Mouse (Mus musculus) ES-E14 (cell line): ENCODE measurements around the gene Itpr1. TPM values are rescaled to one million over a fixed set of nuclear protein-coding genes. Genes with fewer than 3 reads are reported as not detected.

Experiments used
- DNase-seq: peaks from one replicate; pipeline ENCODE4 v3.0.0-alpha.2; 2013; ENCODE audit warnings: low read depth, low spot score
- H3K27ac ChIP-seq: 2 replicates; pipeline ENCODE4 v1.5.1; 2012; ENCODE audit warnings: low read depth, mild to moderate bottlenecking, low read length, moderate library complexity, mixed read lengths; ENCODE audit not compliant: poor library complexity, insufficient read depth, severe bottlenecking
- H3K36me3 ChIP-seq: 2 replicates; pipeline ENCODE4 v1.6.1; 2012; ENCODE audit warnings: mild to moderate bottlenecking, low read length, moderate library complexity, mixed read lengths; ENCODE audit not compliant: control insufficient read depth, poor library complexity, insufficient read depth, severe bottlenecking
- H3K4me1 ChIP-seq, 2 experiments: fragments of 150-350 bp in 1 of 2; sonication (generic) in 1 of 2; 2 replicates each; pipeline ENCODE4 v1.6.1; 2012; ENCODE audit warnings: low read length in 2 of 2, mild to moderate bottlenecking in 1 of 2, mixed read lengths in 1 of 2; ENCODE audit not compliant: control insufficient read depth in 2 of 2, insufficient read depth in 2 of 2, poor library complexity in 1 of 2
- H3K4me3 ChIP-seq, 2 experiments: fragments of 150-350 bp in 1 of 2; sonication (generic) in 1 of 2; 2 replicates each; pipeline ENCODE4 v1.5.1; 2012; ENCODE audit warnings: low read length in 2 of 2, low read depth in 1 of 2, mild to moderate bottlenecking in 1 of 2, mixed read lengths in 1 of 2; ENCODE audit not compliant: insufficient read depth in 1 of 2, poor library complexity in 1 of 2, severe bottlenecking in 1 of 2
- H3K9ac ChIP-seq: 2 replicates; pipeline ENCODE4 v1.6.1; 2012; ENCODE audit warnings: low read depth, mild to moderate bottlenecking, low read length, mixed read lengths; ENCODE audit not compliant: poor library complexity, insufficient read depth, severe bottlenecking
- H3K9me3 ChIP-seq: fragments of 150-350 bp; sonication (generic); 2 replicates; pipeline ENCODE4 v1.6.1; 2012; ENCODE audit warnings: low read depth, mild to moderate bottlenecking, low read length; ENCODE audit not compliant: control insufficient read depth, insufficient read depth
- CHD2 ChIP-seq: IDR thresholded peaks from 2 replicates; pipeline ENCODE4 v1.6.1; 2014; ENCODE audit warnings: mild to moderate bottlenecking, low read depth, low read length, inconsistent platforms
- HCFC1 ChIP-seq: IDR thresholded peaks from 2 replicates; pipeline ENCODE4 v1.6.1; 2012; ENCODE audit warnings: low read length, inconsistent platforms, borderline replicate concordance; ENCODE audit not compliant: insufficient read depth
- MAFK ChIP-seq: IDR thresholded peaks from 2 replicates; pipeline ENCODE4 v1.6.1; 2014; ENCODE audit warnings: mild to moderate bottlenecking, low read depth, low read length, inconsistent platforms; ENCODE audit not compliant: insufficient read depth
- ZC3H11A ChIP-seq: IDR thresholded peaks from 2 replicates; pipeline ENCODE4 v1.6.1; 2012; ENCODE audit warnings: low read depth, mild to moderate bottlenecking, inconsistent platforms, low read length, borderline replicate concordance
- ZNF384 ChIP-seq: IDR thresholded peaks from 2 replicates; pipeline ENCODE4 v1.6.1; 2012; ENCODE audit warnings: low read depth, low read length, inconsistent platforms
- in situ Hi-C, 2 experiments: fragments of 600-800 bp; cut with MboI; formaldehyde crosslinking; loops; one replicate each; pipeline ENCODE4 v1.15.1; 2025; ENCODE audit warnings: low sequenced_read_pairs in 2 of 2, inconsistent platforms in 1 of 2; ENCODE audit not compliant: unreplicated experiment in 2 of 2
- total RNA-seq: library from RNA; depleted of rRNA; stranded (reverse); fragments of 300-350 nt; gene quantifications from 2 replicates; pipeline ENCODE4 v1.2.3, GENCODE M21; 2012

The Itpr1 gene
- total RNA-seq, 1 experiment = 52.8 TPM

GRCm38 (mm10) chr6:108428383-108428782 is 215.5 kb downstream of the Itpr1 start:
- H3K4me3 ChIP-seq = no peak overlapping the region
- no peak for DNase-seq
- H3K4me1 ChIP-seq = no peaks in the 10 kb centered on the region
- in situ Hi-C loops = loop anchor here (10.0 to 25.0 kb wide), 2 partner anchors 236 to 284 kb away; partner anchors contain the start of gene Bhlhe40 (in 1 of the 2)
- peaks cover 2% of the 10 kb centered on the region; the same call in 1 of the 2 replicates for H3K36me3 ChIP-seq
- TF ChIP-seq CHD2 (no peak), HCFC1 (no peak), ZC3H11A (no peak), ZNF384 (no peak), MAFK (no peak)
- H3K9ac ChIP-seq = no peak overlapping the region
- H3K27ac ChIP-seq = no peak overlapping the region
- no peaks in the 10 kb centered on the region for H3K9me3 ChIP-seq

- in situ Hi-C loops = loop anchor here (10.0 to 25.0 kb wide), 2 partner anchors 235 to 282 kb away; partner anchors contain the start of gene Bhlhe40 (in 1 of the 2)
- H3K4me3 ChIP-seq = no peak overlapping the region
- TF ChIP-seq ZC3H11A (no peak), HCFC1 (no peak), ZNF384 (no peak), MAFK (no peak), CHD2 (no peak)
- no peak overlapping the region for H3K9ac ChIP-seq
- H3K27ac ChIP-seq = no peak overlapping the region
- H3K9me3 ChIP-seq = no peaks in the 10 kb centered on the region
- H3K36me3 ChIP-seq = peaks cover 2% of the 10 kb centered on the region; the same call in 1 of the 2 replicates
- DNase-seq = no peak
- no peaks in the 10 kb centered on the region for H3K4me1 ChIP-seq
Measured at GRCm38 (mm10) chr6:108429950-108430349, 217.1 kb downstream of the Itpr1 start.

- Histone ChIP-seq H3K4me3 (no peak overlapping the region), H3K36me3 (peaks cover 2% of the 10 kb centered on the region; the same call in 1 of the 2 replicates), H3K4me1 (no peaks in the 10 kb centered on the region), H3K27ac (no peak overlapping the region), H3K9ac (no peak overlapping the region), H3K9me3 (no peaks in the 10 kb centered on the region)
- DNase-seq = no peak
- in situ Hi-C loops = loop anchor here in 1 of 2 experiments (25.0 kb wide), 1 partner anchor 281 kb away; no protein-coding TSS in a partner anchor
- TF ChIP-seq CHD2 = no peak
- no peak for TF ChIP-seq ZNF384
- no peak for TF ChIP-seq MAFK
- no peak for TF ChIP-seq HCFC1
- TF ChIP-seq ZC3H11A = no peak
Measured at GRCm38 (mm10) chr6:108431193-108431592, 218.3 kb downstream of the Itpr1 start.

- H3K4me1 ChIP-seq = no peaks in the 10 kb centered on the region
- H3K27ac ChIP-seq = no peak overlapping the region
- H3K4me3 ChIP-seq = no peak overlapping the region
- TF ChIP-seq MAFK (no peak), ZNF384 (no peak), ZC3H11A (no peak), CHD2 (no peak), HCFC1 (no peak)
- DNase-seq = no peak
- no peak overlapping the region for H3K9ac ChIP-seq
- in situ Hi-C loops = loop anchor here in 1 of 2 experiments (25.0 kb wide), 1 partner anchor 279 kb away; no protein-coding TSS in a partner anchor
- H3K36me3 ChIP-seq = peaks cover 2% of the 10 kb centered on the region; the same call in 1 of the 2 replicates
- H3K9me3 ChIP-seq = no peaks in the 10 kb centered on the region
Measured at GRCm38 (mm10) chr6:108432836-108433235, 219.9 kb downstream of the Itpr1 start.
